In genomic region chr2:165195411-165196182, GRCm38 (mm10) we compare ENCODE assay signal across 8 mouse cellular contexts. TPM values are rescaled to one million over a fixed set of nuclear protein-coding genes. Genes with fewer than 3 reads are reported as not detected.
A peak's percentile ranks its signal among the peaks of the same experiment; 100 is the strongest.
DNase-seq lines count a peak whose midpoint lies in the region; ATAC-seq lines count a peak whose summit lies in the region.

No protein-coding gene starts in this region.

- no peak overlapping the region for H3K27ac ChIP-seq in kidney, embryonic 16.5 days (ENCODE audit: low read length)
- H3K27ac ChIP-seq in hindbrain, embryonic 11.5 days (ENCODE audit: low read depth, low read length), result peak overlapping the region; percentile 85

- ATAC-seq in kidney, embryonic 16.5 days (ENCODE audit: low FRiP score, low TSS enrichment), result peak; percentile 88
- peak; percentile 85 for ATAC-seq in hindbrain, embryonic 11.5 days (ENCODE audit: low FRiP score)
- ATAC-seq in monocyte, adult 5-6 weeks (replicated peaks; ENCODE audit: insufficient number of reproducible peaks, low FRiP score, low TSS enrichment, poor library complexity, severe bottlenecking), result 0 out of 2 replicates have a peak, but pooled peaks have one; percentile 44
- ATAC-seq in frontal cortex, adult (ENCODE audit: low TSS enrichment), result no peak

- H3K4me3 ChIP-seq in kidney, embryonic 16.5 days (ENCODE audit: low read length), result no peak overlapping the region
- H3K4me3 ChIP-seq in hindbrain, embryonic 11.5 days (ENCODE audit: low read depth, low read length), result no peak overlapping the region; the same call in 1 of the 2 replicates

- H3K36me3 ChIP-seq in kidney, embryonic 16.5 days (ENCODE audit: insufficient read depth, low read length), result no peaks in the 10 kb centered on the region
- no peaks in the 10 kb centered on the region for H3K36me3 ChIP-seq in hindbrain, embryonic 11.5 days (ENCODE audit: control insufficient read depth, insufficient read depth, low read length)

- peaks cover 78% of the 10 kb centered on the region for H3K27me3 ChIP-seq in kidney, embryonic 16.5 days (ENCODE audit: insufficient read depth, low read length)
- H3K27me3 ChIP-seq in hindbrain, embryonic 11.5 days (ENCODE audit: control insufficient read depth, insufficient read depth, low read length), result peaks cover 11% of the 10 kb centered on the region

- H3K9ac ChIP-seq in kidney, embryonic 16.5 days (replicated peaks; ENCODE audit: low read length), result 0 out of 2 replicates have a peak overlapping the region, but pooled peaks have one; percentile 1
- peak overlapping the region; percentile 43; the same call in 1 of the 2 replicates for H3K9ac ChIP-seq in hindbrain, embryonic 11.5 days (ENCODE audit: low read depth, low read length)

- WGBS in kidney, embryonic 16.5 days, result 7% methylated on average over 32 of the region's 32 CpGs
- WGBS in hindbrain, embryonic 11.5 days, result 5% methylated on average over 32 of the region's 32 CpGs

- H3K4me1 ChIP-seq in kidney, embryonic 16.5 days (ENCODE audit: insufficient read depth, low read length), result peaks cover 14% of the 10 kb centered on the region
- peaks cover 12% of the 10 kb centered on the region for H3K4me1 ChIP-seq in hindbrain, embryonic 11.5 days (replicated peaks; ENCODE audit: control insufficient read depth, insufficient read depth, low read length)

- peak overlapping the region; percentile 35 for H3K4me2 ChIP-seq in kidney, embryonic 16.5 days (replicated peaks; ENCODE audit: low read depth, low read length)
- peak overlapping the region; percentile 33 for H3K4me2 ChIP-seq in hindbrain, embryonic 11.5 days (replicated peaks; ENCODE audit: low read depth, low read length)

- H3K9me3 ChIP-seq in kidney, embryonic 16.5 days (ENCODE audit: low read length), result 0 out of 2 replicates have a peak, but pooled peaks cover 4% of the 10 kb centered on the region
- no peaks in the 10 kb centered on the region for H3K9me3 ChIP-seq in hindbrain, embryonic 11.5 days (ENCODE audit: control insufficient read depth, low read length)

- no peak for DNase-seq in kidney, adult 8-10 months
- DNase-seq in embryo, embryonic 10.5 days (ENCODE audit: low spot score), result peak; percentile 73
- peak; percentile 64 for DNase-seq in hindbrain, embryonic 11.5 days (ENCODE audit: low spot score)
- DNase-seq in ovary, postnatal 36 days (ENCODE audit: low spot score), result no peak
- DNase-seq in spleen, postnatal 10 days (ENCODE audit: low spot score in 2 of 2), result no peak

RNA-seq across cellular contexts. Expression of gene Cdh22, which starts 39.1 kb away (rescaled TPM):
- 0.77 and 0.98 TPM in 2 replicates for polyA plus RNA-seq in kidney, embryonic 16.5 days (2015; fragmentation: Nextera tagmentation; extraction: Ambion mirVana)
- polyA plus RNA-seq in hindbrain, embryonic 11.5 days (2014; fragmentation: Nextera tagmentation; extraction: Ambion mirVana), result 4.6 and 5.6 TPM in 2 replicates
- 0.57 to 8.1 TPM (median 2.1 TPM) in 3 replicates for total RNA-seq in monocyte, adult 5-6 weeks (2017)

Comparison
In these comparisons a context has a peak if more than half of its experiments do, and no peak if none do; other contexts are left out.
1. DNase-seq: peak in embryo, embryonic 10.5 days (single experiment) and hindbrain, embryonic 11.5 days (single experiment); none in kidney, adult 8-10 months (0 of 2), ovary, postnatal 36 days (single experiment) and spleen, postnatal 10 days (0 of 2).